Mouse (Mus musculus): ENCODE data around the gene Tiam2.

Tiam2 gene

GRCm38 (mm10) chr17:3560534-3560933 lies 234.2 kb downstream of the Tiam2 start:
- no peak for DNase-seq (ENCODE audit: low read depth)

DNA sequence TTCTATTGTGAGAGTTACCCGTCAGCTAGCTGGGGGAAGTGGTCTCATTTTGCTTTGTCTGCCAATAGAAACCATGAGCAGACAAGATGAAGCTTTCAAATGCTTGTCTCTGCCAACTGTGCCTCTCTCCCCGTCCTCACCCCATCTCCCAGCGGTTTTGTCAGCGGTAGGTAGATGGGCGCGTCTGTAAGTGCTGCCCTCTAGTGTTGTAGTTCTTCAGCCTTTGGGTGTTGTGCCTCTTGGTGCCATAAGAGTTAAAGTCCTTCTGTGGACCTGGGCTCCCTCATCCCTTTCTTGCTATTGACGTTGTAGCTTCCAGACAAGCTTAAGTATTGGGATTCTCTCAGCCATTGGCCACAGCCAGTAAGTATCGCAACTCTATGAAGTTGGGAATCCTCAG lies 236.0 kb downstream of the Tiam2 start:
- DNase-seq (ENCODE audit: low read depth), result no peak

- DNase-seq (ENCODE audit: low read depth), result peak; percentile 32
Measured at GRCm38 (mm10) chr17:3570876-3571275, 244.5 kb downstream of the Tiam2 start.

All from fibroblast of lung, adult 2 months (primary cell).